Mouse (Mus musculus) spleen, postnatal 36 days (tissue): ENCODE measurements around the gene Rfx5.

Experiments
- DNase-seq, 2 experiments: peaks; one replicate each; pipeline ENCODE4 v3.0.0; 2022; ENCODE audit warnings: low spot score in 2 of 2, mixed read lengths in 1 of 2

Rfx5 gene

GRCm38 (mm10) chr3:94989159-94989761 is 35.4 kb downstream of the Rfx5 start:
- no peak for DNase-seq

GRCm38 (mm10) chr3:94996946-94997345 is 43.1 kb downstream of the Rfx5 start:
- DNase-seq = peak; percentile 71 to 78

- DNase-seq = no peak
These were observed 48.7 kb downstream of the Rfx5 start for GRCm38 (mm10) chr3:95002569-95002968.

- no peak for DNase-seq
These were observed 49.4 kb downstream of the Rfx5 start for GRCm38 (mm10) chr3:95003273-95003672.

GRCm38 (mm10) chr3:95005651-95006050 is 51.8 kb downstream of the Rfx5 start:
- no peak for DNase-seq

GRCm38 (mm10) chr3:95007706-95008105 is 53.8 kb downstream of the Rfx5 start:
- no peak for DNase-seq

- no peak for DNase-seq
These were observed 56.5 kb downstream of the Rfx5 start for GRCm38 (mm10) chr3:95010396-95010795.
